Mouse (Mus musculus): ENCODE measurements at regions not wholly inside any gene's neighbourhood (a gene's known extent, or its start where the extent isn't known, plus 50 kb on each side); places are given as distances from the start of the nearest gene placed in this dataset.

GRCm38 (mm10) chr9:31971801-31972628 lies 58.8 kb upstream of the Barx2 start:
- DNase-seq, result peak; percentile 78

- no peak for DNase-seq
Observed at GRCm38 (mm10) chr9:31972629-31972993, 59.3 kb upstream of the Barx2 start.

GRCm38 (mm10) chr9:31976191-31976590 lies 62.9 kb upstream of the Barx2 start:
- no peak for DNase-seq

- DNase-seq, result no peak
Observed at GRCm38 (mm10) chr9:31978071-31978470, 64.8 kb upstream of the Barx2 start.

GRCm38 (mm10) chr9:31979211-31979610 lies 65.9 kb upstream of the Barx2 start:
- DNase-seq, result peak; percentile 51

- DNase-seq, result no peak
Observed at GRCm38 (mm10) chr9:31980459-31980858, 67.2 kb upstream of the Barx2 start.

GRCm38 (mm10) chr9:31983759-31984586 lies 70.7 kb upstream of the Barx2 start:
- DNase-seq, result no peak

GRCm38 (mm10) chr9:31988826-31989225 lies 75.6 kb upstream of the Barx2 start:
- no peak for DNase-seq

- DNase-seq, result no peak
Observed at GRCm38 (mm10) chr9:31989581-31990360, 76.5 kb upstream of the Barx2 start.

GRCm38 (mm10) chr9:31990456-31990855 lies 77.2 kb upstream of the Barx2 start:
- no peak for DNase-seq

GRCm38 (mm10) chr9:31993631-31994601 lies 80.7 kb upstream of the Barx2 start:
- no peak for DNase-seq

- DNase-seq, result no peak
Observed at GRCm38 (mm10) chr9:31995101-31995500, 81.8 kb upstream of the Barx2 start.

GRCm38 (mm10) chr9:31995700-31996099 lies 82.4 kb upstream of the Barx2 start:
- DNase-seq, result no peak

GRCm38 (mm10) chr9:31996466-31997177 lies 83.4 kb upstream of the Barx2 start:
- peak; percentile 70 for DNase-seq

- no peak for DNase-seq
Observed at GRCm38 (mm10) chr9:31997178-31998097, 84.2 kb upstream of the Barx2 start.

GRCm38 (mm10) chr9:31998488-31999280 lies 85.4 kb upstream of the Barx2 start:
- DNase-seq, result no peak

GRCm38 (mm10) chr9:31999760-32000159 lies 86.5 kb upstream of the Barx2 start:
- no peak for DNase-seq

GRCm38 (mm10) chr9:32002924-32003323 lies 89.7 kb upstream of the Barx2 start:
- DNase-seq, result no peak

GRCm38 (mm10) chr9:32003730-32004129 lies 90.5 kb upstream of the Barx2 start:
- no peak for DNase-seq

All from kidney, adult 18-20 months (tissue).